Mouse (Mus musculus): ENCODE measurements at regions not wholly inside any gene's neighbourhood (a gene's known extent, or its start where the extent isn't known, plus 50 kb on each side); places are given as distances from the start of the nearest gene placed in this dataset.

GRCm38 (mm10) chr4:89082838-89083237 is 54.1 kb upstream of the Mtap start:
- Histone ChIP-seq H3K4me3 (replicated peaks) (no peak overlapping the region), H3K4me2 (no peak overlapping the region), H3K9ac (no peak overlapping the region), H3K9me3 (replicated peaks) (no peaks in the 10 kb centered on the region), H3K36me3 (no peaks in the 10 kb centered on the region), H3K27me3 (no peaks in the 10 kb centered on the region), H3K27ac (no peak overlapping the region), H3K4me1 (replicated peaks) (no peaks in the 10 kb centered on the region)
- DNase-seq, result no peak
- ATAC-seq (ENCODE audit: low read depth), result no peak
- WGBS (ENCODE audit: insufficient replicate concordance), result 42% methylated on average over 3 of the region's 3 CpGs

GRCm38 (mm10) chr4:89078485-89078884 is 58.4 kb upstream of the Mtap start:
- Histone ChIP-seq H3K4me3 (replicated peaks) (no peak overlapping the region), H3K9ac (no peak overlapping the region), H3K4me2 (no peak overlapping the region), H3K9me3 (replicated peaks) (no peaks in the 10 kb centered on the region), H3K36me3 (no peaks in the 10 kb centered on the region), H3K4me1 (replicated peaks) (no peaks in the 10 kb centered on the region; the same call in 1 of the 2 replicates), H3K27me3 (no peaks in the 10 kb centered on the region), H3K27ac (no peak overlapping the region)
- DNase-seq (no peak), ATAC-seq (ENCODE audit: low read depth) (no peak)
- 82% methylated on average over 9 of the region's 9 CpGs for WGBS (ENCODE audit: insufficient replicate concordance)

DNA sequence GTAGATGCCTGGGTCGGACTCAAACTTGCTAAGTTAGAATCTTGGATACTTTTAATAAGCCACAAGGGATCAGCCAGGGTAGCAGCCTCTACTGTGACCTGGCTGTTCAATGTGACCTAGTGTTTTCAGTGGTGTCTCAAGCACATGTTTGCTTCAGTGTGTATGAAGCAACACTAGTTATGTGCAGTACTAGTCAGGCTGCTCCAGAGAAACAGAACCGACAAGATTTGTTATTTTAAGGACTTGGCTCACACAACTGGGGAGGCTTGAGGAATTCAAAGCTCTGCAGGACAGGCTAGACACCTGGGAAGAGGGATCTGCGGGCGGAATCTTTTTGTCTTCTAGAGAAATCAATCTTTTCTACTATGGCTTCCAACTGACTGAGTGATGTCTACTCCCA is 62.2 kb upstream of the Mtap start:
- H3K27ac ChIP-seq, result no peak overlapping the region
- H3K27me3 ChIP-seq, result no peaks in the 10 kb centered on the region
- DNase-seq (no peak), ATAC-seq (ENCODE audit: low read depth) (no peak)
- H3K9ac ChIP-seq, result no peak overlapping the region
- H3K4me3 ChIP-seq (replicated peaks), result no peak overlapping the region
- H3K4me2 ChIP-seq, result no peak overlapping the region
- no peaks in the 10 kb centered on the region; the same call in 1 of the 2 replicates for H3K4me1 ChIP-seq (replicated peaks)
- H3K36me3 ChIP-seq, result no peaks in the 10 kb centered on the region
- no peaks in the 10 kb centered on the region for H3K9me3 ChIP-seq (replicated peaks)
- WGBS (ENCODE audit: insufficient replicate concordance), result 56% methylated on average over 4 of the region's 4 CpGs

GRCm38 (mm10) chr4:89070430-89070829 is 66.5 kb upstream of the Mtap start:
- 39% methylated on average over 2 of the region's 2 CpGs for WGBS (ENCODE audit: insufficient replicate concordance)
- H3K4me2 ChIP-seq, result no peak overlapping the region
- no peaks in the 10 kb centered on the region; the same call in 1 of the 2 replicates for H3K4me1 ChIP-seq (replicated peaks)
- H3K9ac ChIP-seq, result no peak overlapping the region
- DNase-seq (no peak), ATAC-seq (ENCODE audit: low read depth) (no peak)
- H3K36me3 ChIP-seq, result no peaks in the 10 kb centered on the region
- no peak overlapping the region for H3K27ac ChIP-seq
- H3K27me3 ChIP-seq, result no peaks in the 10 kb centered on the region
- H3K9me3 ChIP-seq (replicated peaks), result no peaks in the 10 kb centered on the region
- no peak overlapping the region for H3K4me3 ChIP-seq (replicated peaks)

DNA sequence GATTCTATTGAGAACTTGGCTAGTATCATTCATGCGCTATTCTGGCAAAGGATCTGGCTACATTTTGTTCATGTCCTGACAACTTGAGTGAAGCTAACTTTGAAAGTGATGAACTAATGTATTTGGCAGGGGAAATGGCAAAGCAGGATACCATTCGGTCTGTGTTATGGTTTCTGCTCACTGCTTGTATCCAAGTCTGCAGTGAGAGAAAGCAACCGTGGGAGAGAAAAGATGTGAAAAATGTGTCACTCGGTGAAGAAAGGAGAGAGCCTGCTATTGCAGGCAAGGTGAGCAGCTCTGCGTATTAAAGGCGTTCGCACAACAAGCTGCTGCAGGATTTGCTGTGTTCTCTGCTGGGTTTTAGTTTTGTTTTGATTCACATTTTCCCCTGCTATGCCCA is 72.5 kb upstream of the Mtap start:
- H3K27ac ChIP-seq, result no peak overlapping the region
- no peaks in the 10 kb centered on the region for H3K36me3 ChIP-seq
- no peak overlapping the region for H3K4me3 ChIP-seq (replicated peaks)
- H3K27me3 ChIP-seq, result no peaks in the 10 kb centered on the region
- H3K4me1 ChIP-seq (replicated peaks), result no peaks in the 10 kb centered on the region
- ATAC-seq (ENCODE audit: low read depth) (no peak), DNase-seq (no peak)
- no peak overlapping the region for H3K9ac ChIP-seq
- no peaks in the 10 kb centered on the region for H3K9me3 ChIP-seq (replicated peaks)
- 76% methylated on average over 7 of the region's 7 CpGs for WGBS (ENCODE audit: insufficient replicate concordance)
- H3K4me2 ChIP-seq, result no peak overlapping the region

DNA sequence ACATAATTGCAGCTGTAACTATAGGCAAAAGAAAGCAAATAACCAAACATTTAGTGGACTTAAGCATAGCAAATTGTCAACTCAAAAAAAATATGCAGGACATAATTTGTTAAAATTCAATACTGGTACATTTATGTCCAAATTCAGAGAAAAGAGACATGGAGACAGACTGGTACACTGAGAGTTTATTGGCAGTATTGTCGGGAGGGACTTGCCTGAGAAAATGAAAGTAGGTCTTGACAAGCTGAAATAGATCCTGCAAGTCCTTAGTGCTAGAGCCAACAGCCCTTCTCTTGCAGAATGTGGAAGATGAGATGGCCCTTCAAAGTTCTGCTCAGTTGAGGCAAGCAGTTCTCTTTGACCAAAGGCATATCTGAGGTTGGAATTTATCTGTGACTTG is 74.5 kb upstream of the Mtap start:
- H3K4me1 ChIP-seq (replicated peaks), result peaks cover 4% of the 10 kb centered on the region
- 62% methylated on average over 1 of the region's 1 CpGs for WGBS (ENCODE audit: insufficient replicate concordance)
- H3K27ac ChIP-seq, result no peak overlapping the region
- no peaks in the 10 kb centered on the region for H3K9me3 ChIP-seq (replicated peaks)
- no peak overlapping the region for H3K9ac ChIP-seq
- DNase-seq, result no peak
- no peaks in the 10 kb centered on the region for H3K36me3 ChIP-seq
- H3K4me2 ChIP-seq, result no peak overlapping the region
- H3K4me3 ChIP-seq (replicated peaks), result no peak overlapping the region
- ATAC-seq (ENCODE audit: low read depth), result no peak
- no peaks in the 10 kb centered on the region for H3K27me3 ChIP-seq

- H3K4me1 ChIP-seq (replicated peaks), result peaks cover 8% of the 10 kb centered on the region
- no peaks in the 10 kb centered on the region for H3K9me3 ChIP-seq (replicated peaks)
- DNase-seq, result no peak
- no peaks in the 10 kb centered on the region for H3K36me3 ChIP-seq
- no peaks in the 10 kb centered on the region for H3K27me3 ChIP-seq
- 62% methylated on average over 4 of the region's 4 CpGs for WGBS (ENCODE audit: insufficient replicate concordance)
- no peak overlapping the region for H3K4me3 ChIP-seq (replicated peaks)
- no peak overlapping the region for H3K27ac ChIP-seq
- no peak for ATAC-seq (ENCODE audit: low read depth)
- H3K9ac ChIP-seq, result no peak overlapping the region
- no peak overlapping the region for H3K4me2 ChIP-seq
Observed at GRCm38 (mm10) chr4:89061619-89062018, 75.3 kb upstream of the Mtap start.

GRCm38 (mm10) chr4:89057573-89057972 is 79.3 kb upstream of the Mtap start:
- Histone ChIP-seq H3K9ac (no peak overlapping the region), H3K9me3 (replicated peaks) (no peaks in the 10 kb centered on the region), H3K4me2 (no peak overlapping the region), H3K4me3 (replicated peaks) (no peak overlapping the region), H3K27me3 (no peaks in the 10 kb centered on the region), H3K4me1 (replicated peaks) (peaks cover 8% of the 10 kb centered on the region), H3K27ac (no peak overlapping the region), H3K36me3 (no peaks in the 10 kb centered on the region)
- 0 out of 2 replicates have a peak, but pooled peaks have one; percentile 41 for ATAC-seq (ENCODE audit: low read depth)
- DNase-seq, result no peak

- no peak for ATAC-seq (ENCODE audit: low read depth)
- Histone ChIP-seq H3K36me3 (no peaks in the 10 kb centered on the region), H3K4me3 (replicated peaks) (no peak overlapping the region), H3K9ac (no peak overlapping the region), H3K4me2 (no peak overlapping the region), H3K27ac (no peak overlapping the region), H3K9me3 (replicated peaks) (no peaks in the 10 kb centered on the region), H3K27me3 (no peaks in the 10 kb centered on the region), H3K4me1 (replicated peaks) (peaks cover 8% of the 10 kb centered on the region)
- WGBS (ENCODE audit: insufficient replicate concordance), result 56% methylated on average over 1 of the region's 1 CpGs
- DNase-seq, result no peak
Observed at GRCm38 (mm10) chr4:89057135-89057534, 79.8 kb upstream of the Mtap start.

DNA sequence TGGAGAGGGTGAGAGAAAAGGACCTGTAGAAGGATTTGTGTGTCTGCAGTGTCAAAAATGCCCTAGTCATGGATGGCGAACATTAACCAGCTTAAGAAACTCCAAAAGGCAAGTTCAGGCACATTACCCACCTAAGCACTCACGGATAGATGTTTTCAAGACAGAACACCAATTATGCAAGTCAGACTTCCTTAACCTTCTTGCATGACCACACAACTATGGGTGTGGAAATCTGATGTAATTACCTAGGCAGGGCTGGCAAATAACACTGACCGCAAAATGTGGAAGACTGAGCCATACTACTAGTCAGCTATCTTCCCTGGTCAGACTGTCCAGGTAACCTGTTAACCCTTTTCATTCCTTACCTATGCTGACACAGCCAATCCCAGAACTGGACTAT is 81.0 kb upstream of the Mtap start:
- no peak overlapping the region for H3K9ac ChIP-seq
- peaks cover 8% of the 10 kb centered on the region for H3K4me1 ChIP-seq (replicated peaks)
- no peaks in the 10 kb centered on the region for H3K27me3 ChIP-seq
- DNase-seq (no peak), ATAC-seq (ENCODE audit: low read depth) (no peak)
- H3K4me2 ChIP-seq, result no peak overlapping the region
- H3K9me3 ChIP-seq (replicated peaks), result no peaks in the 10 kb centered on the region
- 59% methylated on average over 3 of the region's 3 CpGs for WGBS (ENCODE audit: insufficient replicate concordance)
- H3K27ac ChIP-seq, result no peak overlapping the region
- H3K36me3 ChIP-seq, result no peaks in the 10 kb centered on the region
- no peak overlapping the region for H3K4me3 ChIP-seq (replicated peaks)

DNA sequence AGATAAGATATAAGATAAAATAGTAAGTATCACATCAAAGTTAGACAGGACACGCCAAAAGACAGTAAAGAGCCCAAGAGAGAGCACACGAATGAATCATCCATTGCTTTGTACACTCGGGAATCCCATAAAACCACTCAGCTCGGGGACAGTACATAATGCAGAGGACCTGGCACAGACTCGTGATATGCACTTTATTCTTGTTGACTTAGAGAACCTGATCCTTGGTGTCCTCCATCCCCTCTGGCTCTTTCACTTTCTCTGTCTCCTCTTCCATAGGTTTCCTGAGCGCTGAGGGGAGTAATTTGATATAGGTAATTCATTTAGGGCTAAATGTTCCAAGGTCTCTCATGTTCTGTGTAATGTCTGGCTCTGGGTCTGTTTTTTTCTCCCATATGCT is 83.3 kb upstream of the Mtap start:
- H3K27ac ChIP-seq, result no peak overlapping the region
- ATAC-seq (ENCODE audit: low read depth), result no peak
- H3K4me2 ChIP-seq, result no peak overlapping the region
- H3K4me1 ChIP-seq (replicated peaks), result peaks cover 8% of the 10 kb centered on the region
- no peak overlapping the region for H3K4me3 ChIP-seq (replicated peaks)
- 63% methylated on average over 6 of the region's 6 CpGs for WGBS (ENCODE audit: insufficient replicate concordance)
- H3K27me3 ChIP-seq, result no peaks in the 10 kb centered on the region
- no peaks in the 10 kb centered on the region for H3K36me3 ChIP-seq
- no peak for DNase-seq
- H3K9ac ChIP-seq, result no peak overlapping the region
- H3K9me3 ChIP-seq (replicated peaks), result no peaks in the 10 kb centered on the region

DNA sequence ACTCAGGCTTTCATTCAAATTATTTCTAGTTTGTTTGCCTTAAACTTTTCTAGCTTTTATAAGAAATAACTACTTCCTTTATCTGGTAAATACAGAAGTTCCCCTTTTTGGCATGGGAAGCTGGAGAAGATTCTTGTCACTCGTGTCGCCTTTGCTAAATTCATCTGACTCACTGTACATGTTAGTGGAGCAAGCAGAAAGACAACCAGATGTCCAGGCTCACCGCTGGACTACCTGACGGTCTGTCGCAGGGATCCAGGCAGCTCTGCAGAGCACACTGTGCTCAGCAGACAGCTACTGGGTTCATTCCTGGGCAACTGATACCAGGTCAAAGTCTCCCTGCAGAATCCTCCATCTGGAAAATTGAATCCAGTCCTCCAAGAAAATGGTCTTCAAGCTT is 85.0 kb upstream of the Mtap start:
- DNase-seq, result no peak
- no peaks in the 10 kb centered on the region; the same call in 1 of the 2 replicates for H3K4me1 ChIP-seq (replicated peaks)
- no peaks in the 10 kb centered on the region for H3K36me3 ChIP-seq
- no peaks in the 10 kb centered on the region for H3K27me3 ChIP-seq
- no peak overlapping the region for H3K4me3 ChIP-seq (replicated peaks)
- H3K9me3 ChIP-seq (replicated peaks), result no peaks in the 10 kb centered on the region
- 17% methylated on average over 5 of the region's 5 CpGs for WGBS (ENCODE audit: insufficient replicate concordance)
- no peak overlapping the region for H3K9ac ChIP-seq
- no peak overlapping the region for H3K27ac ChIP-seq
- no peak overlapping the region for H3K4me2 ChIP-seq
- no peak for ATAC-seq (ENCODE audit: low read depth)

Data from liver, embryonic 13.5 days (tissue).